Mouse (Mus musculus) layer of hippocampus, postnatal 14 days (tissue): Measurements from ENCODE around the gene Myh10. TPM values are rescaled to one million over a fixed set of nuclear protein-coding genes. Genes with fewer than 3 reads are reported as not detected.

ENCODE experiments used
- DNase-seq, 2 experiments: peaks; one replicate each; pipeline ENCODE4 v3.0.0; 2021 to 2022; ENCODE audit warnings: low spot score in 2 of 2, mixed read lengths in 1 of 2
- total RNA-seq, 2 experiments: library from RNA; stranded (reverse); gene quantifications; 2 replicates each; pipeline ENCODE4 v1.2.3; 2021

Gene Myh10
- total RNA-seq, 2 experiments from 2014 or later = 138 to 147 TPM

GRCm38 (mm10) chr11:68744150-68744549, 52.8 kb downstream of the Myh10 start:
- no peak for DNase-seq

- DNase-seq = peak; percentile 24 to 52
Measured at GRCm38 (mm10) chr11:68745374-68746200, 54.2 kb downstream of the Myh10 start.

DNA sequence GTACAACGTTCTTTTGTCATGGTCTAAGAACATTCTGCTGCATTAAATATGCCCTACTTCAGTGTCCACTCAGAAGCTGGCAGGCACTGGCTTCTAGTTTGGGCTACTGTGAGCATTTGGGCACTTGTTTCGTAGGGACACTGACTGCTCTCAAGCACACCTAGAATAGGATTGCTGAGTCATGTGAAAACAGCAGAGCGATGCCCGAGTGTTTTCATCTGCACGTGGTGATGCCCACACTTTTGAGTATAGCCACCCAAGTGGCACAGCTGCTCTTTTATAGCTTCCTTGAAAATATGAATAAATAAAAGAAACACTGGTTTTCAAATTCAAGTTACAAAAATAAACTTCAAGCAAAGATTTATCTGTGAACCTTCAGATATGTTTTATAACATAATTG, 56.8 kb downstream of the Myh10 start:
- DNase-seq = no peak

DNA sequence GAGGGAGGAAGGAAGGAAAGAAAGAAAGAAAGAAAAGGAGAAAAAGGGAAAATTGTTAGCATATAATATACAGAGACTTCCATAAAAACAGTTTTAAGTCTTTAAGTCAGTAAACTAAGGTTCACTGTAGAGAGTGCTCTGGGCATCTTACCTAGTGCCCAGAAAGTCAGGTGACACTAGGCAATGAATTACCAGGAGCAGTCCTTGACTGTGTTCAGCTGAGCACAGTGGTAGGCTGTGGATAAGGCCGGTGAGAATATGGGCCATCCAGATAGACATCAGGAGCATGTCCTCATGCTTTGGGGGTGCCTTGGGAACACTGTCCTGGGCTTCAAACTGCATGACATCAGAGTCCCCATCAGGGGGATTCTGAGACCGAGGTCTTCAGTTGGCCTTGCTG, 58.8 kb downstream of the Myh10 start:
- DNase-seq = no peak

DNA sequence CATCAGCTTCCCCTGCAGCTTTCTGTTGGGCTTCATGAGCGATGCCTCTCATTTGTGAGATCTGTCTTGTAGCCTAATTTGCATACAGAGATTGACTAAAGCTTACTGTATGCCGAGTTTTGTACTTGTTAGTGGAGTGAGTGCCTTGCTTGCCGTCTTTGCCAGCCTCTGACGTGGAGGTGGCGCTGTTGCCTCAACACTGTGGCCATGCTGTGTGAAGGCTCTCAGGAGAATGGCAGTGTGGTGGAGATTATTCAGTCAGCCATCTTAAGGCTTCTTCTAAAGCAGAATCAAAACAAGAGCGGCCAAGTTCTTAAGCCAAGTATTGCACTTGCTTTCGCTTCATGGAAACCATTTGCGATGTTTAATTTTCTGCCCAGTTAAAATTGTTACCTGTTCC, 59.6 kb downstream of the Myh10 start:
- peak; percentile 31 to 46 for DNase-seq

GRCm38 (mm10) chr11:68754283-68754682, 62.9 kb downstream of the Myh10 start:
- no peak for DNase-seq

DNA sequence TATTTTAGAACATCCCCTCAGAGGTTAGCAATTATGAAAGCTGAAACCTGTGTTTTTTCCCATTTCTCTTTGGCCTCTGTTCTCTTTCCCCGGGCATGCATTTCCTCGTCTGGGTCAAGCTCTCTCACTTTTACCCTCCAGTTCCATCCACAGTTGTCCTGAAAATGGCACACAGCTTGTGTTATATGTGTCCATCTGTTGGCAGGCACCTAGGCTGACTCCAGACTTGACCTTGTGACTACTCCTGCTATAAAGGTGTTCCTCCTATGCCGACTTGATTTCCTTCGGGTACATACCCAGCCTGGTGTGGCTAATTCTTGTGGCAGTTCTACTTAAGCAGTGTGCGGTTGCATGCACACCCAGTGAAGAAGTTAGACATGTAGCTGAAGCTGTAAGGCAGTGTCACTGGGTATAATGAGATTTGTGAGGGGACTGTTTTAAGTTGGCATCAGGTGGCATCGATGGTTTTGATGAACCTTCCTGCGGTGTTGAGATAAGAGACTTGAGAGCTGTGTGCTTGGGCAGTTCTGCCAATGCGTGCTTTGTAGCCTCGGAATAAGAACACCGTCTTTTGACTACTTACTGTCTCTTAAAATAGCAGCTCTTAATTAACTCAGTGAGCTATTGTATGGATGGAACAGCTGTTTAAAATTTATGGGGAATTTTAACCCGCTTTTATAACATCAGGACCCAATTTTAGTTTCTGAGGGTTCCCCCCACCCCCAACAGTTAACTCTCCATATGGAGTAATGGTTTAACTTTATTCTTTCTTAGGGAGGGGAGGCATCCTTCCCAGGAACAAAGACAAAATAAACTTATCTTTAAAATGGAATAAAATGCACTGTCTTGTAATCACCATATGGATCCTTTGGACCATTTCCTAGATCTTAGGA, 65.3 kb downstream of the Myh10 start:
- DNase-seq = peak in 1 of 2 experiments; percentile 14

DNA sequence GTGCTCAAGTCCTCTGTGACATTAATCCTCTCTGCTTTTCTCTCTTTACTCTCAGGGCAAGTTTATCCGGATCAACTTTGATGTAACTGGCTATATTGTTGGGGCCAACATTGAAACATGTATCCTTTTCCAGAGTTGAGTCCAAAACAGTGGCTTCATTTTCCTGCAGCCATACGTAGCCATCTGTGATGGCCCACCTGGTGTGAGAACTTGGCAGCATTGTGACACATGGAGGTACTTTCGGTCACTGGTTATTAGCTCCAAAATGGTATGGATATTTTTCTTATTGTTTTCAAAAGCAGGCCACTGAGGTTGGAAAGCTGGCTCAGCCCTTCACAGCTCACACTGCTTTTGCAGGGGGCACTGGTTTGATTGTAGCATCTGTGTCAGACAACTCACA, 68.3 kb downstream of the Myh10 start:
- no peak for DNase-seq

DNA sequence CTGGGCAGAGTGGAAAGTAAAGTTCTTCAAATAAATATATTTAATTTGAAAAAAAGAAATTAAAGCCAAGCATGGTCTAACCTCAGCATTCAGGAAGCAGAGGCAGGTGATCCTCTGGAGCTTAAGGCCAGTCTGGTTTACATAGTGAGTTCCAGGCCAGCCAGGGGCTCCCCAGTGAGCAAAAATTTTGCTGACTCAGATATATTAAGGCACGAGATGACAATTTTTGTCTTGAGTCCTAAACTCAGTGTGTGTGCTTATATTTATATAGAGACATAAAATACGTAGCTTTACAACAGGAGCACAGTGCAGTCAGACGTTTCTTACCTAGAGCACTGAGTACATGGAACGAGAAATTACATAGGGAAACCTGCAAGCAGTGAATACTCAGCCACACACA, 69.8 kb downstream of the Myh10 start:
- DNase-seq = no peak

GRCm38 (mm10) chr11:68761664-68762063, 70.3 kb downstream of the Myh10 start:
- DNase-seq = no peak

DNA sequence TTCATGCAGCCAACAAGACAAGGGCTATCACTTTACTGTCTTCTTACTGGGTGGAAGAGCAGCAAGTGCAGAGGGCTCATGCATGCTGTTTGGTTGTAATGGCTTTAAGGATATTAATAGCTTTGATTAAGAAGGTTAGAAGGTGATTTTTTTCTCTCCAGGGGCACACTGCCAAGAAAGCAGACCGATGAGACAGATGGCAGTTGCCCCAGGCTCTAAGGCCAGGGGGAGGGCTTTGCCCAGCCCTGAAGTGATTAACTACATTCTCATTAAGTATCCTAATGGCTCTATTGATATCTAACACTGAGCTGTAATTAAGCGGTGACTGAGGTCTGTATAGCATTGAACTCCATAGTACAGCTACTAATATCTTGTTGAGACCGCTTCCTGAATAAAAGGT, 73.3 kb downstream of the Myh10 start:
- no peak for DNase-seq

GRCm38 (mm10) chr11:68767762-68768542, 76.6 kb downstream of the Myh10 start:
- no peak for DNase-seq

GRCm38 (mm10) chr11:68769770-68770510, 78.6 kb downstream of the Myh10 start:
- no peak for DNase-seq

DNA sequence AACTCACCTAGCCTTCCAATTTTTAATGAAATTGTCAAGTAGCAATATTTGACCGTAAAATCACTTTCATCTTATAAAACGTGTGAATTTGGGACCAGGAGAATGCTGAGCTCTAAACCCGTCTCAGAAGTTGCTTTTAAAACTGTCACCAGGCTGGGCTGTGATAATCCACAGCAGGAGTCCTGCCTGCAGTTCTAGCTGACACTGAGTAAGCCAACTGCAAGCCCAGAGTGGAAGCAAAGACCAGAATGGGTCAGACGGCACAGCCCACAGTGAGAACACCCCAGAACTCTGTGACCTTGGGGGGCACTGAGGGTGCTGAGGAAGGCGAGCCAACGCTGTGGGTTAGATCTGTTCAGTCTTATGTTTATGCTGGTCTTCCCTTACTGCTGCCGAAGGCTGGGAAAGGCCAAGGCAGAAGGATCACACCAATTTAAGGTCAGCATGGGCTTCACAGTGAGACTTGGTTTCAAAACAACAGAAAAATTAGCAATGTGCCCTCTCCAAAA, 84.8 kb downstream of the Myh10 start:
- DNase-seq = no peak

GRCm38 (mm10) chr11:68777933-68778332, 86.6 kb downstream of the Myh10 start:
- DNase-seq = no peak

- no peak for DNase-seq
Measured at GRCm38 (mm10) chr11:68778855-68779254, 87.5 kb downstream of the Myh10 start.

- no peak for DNase-seq
Measured at GRCm38 (mm10) chr11:68779735-68780465, 88.5 kb downstream of the Myh10 start.

GRCm38 (mm10) chr11:68780466-68781114, 89.2 kb downstream of the Myh10 start:
- DNase-seq = no peak

DNA sequence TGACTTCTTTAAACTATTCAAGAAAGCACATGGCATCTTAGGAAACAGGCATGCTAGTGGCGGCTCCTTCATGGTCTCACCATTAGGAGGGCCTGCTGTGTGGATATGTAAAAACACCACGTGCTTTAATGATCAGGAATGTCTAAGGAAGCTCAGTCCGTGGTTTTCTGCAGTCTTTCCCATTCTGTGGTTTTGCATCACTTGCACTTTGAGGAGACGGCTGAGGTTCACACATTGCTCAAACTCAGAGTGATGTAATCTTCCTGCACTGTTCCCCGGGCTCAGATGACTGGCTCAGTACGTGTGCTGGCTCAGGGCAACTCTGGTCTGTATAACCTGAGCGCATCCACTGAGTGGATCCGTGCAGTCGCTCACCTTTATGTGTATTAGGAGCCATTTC, 91.0 kb downstream of the Myh10 start:
- no peak for DNase-seq
